Mouse (Mus musculus): Measurements from ENCODE around the gene Csrp3. TPM values are rescaled to one million over a fixed set of nuclear protein-coding genes. Genes with fewer than 3 reads are reported as not detected.
A peak's percentile ranks its signal among the peaks of the same experiment; 100 is the strongest.

Csrp3 gene
- total and polyA plus RNA-seq, 2 experiments from 2014 or later = not detected

GRCm38 (mm10) chr7:48859362-48859761, 11.5 kb upstream of the Csrp3 start:
- DNase-seq (no peak), ATAC-seq (no peak)
- Histone ChIP-seq H3K9me3 (ENCODE audit: low read length) (no peaks in the 10 kb centered on the region), H3K4me3 (ENCODE audit: low read depth, low read length) (no peak overlapping the region), H3K4me1 (ENCODE audit: insufficient read depth) (no peaks in the 10 kb centered on the region), H3K9ac (no peak overlapping the region), H3K27ac (ENCODE audit: low read depth, low read length) (no peak overlapping the region), H3K36me3 (ENCODE audit: insufficient read depth) (no peaks in the 10 kb centered on the region), H3K4me2 (ENCODE audit: low read depth) (no peak overlapping the region), H3K27me3 (ENCODE audit: insufficient read depth, low read length) (no peaks in the 10 kb centered on the region)
- WGBS = 90% methylated on average over 4 of the region's 4 CpGs
- no peak for TF ChIP-seq CTCF (IDR thresholded peaks at IDR 0.05; ENCODE audit: low read depth)

GRCm38 (mm10) chr7:48858257-48858656, 10.4 kb upstream of the Csrp3 start:
- H3K27me3 ChIP-seq (ENCODE audit: insufficient read depth, low read length) = no peaks in the 10 kb centered on the region

GRCm38 (mm10) chr7:48855461-48855860, 7.6 kb upstream of the Csrp3 start:
- 97% methylated on average over 3 of the region's 3 CpGs for WGBS
- Histone ChIP-seq H3K9me3 (ENCODE audit: low read length) (no peaks in the 10 kb centered on the region), H3K4me1 (ENCODE audit: insufficient read depth) (no peaks in the 10 kb centered on the region), H3K9ac (no peak overlapping the region), H3K36me3 (ENCODE audit: insufficient read depth) (no peaks in the 10 kb centered on the region), H3K4me2 (ENCODE audit: low read depth) (no peak overlapping the region), H3K27ac (ENCODE audit: low read depth, low read length) (no peak overlapping the region), H3K27me3 (ENCODE audit: insufficient read depth, low read length) (no peaks in the 10 kb centered on the region), H3K4me3 (ENCODE audit: low read depth, low read length) (no peak overlapping the region)
- DNase-seq (no peak), ATAC-seq (no peak)
- no peak for TF ChIP-seq CTCF (IDR thresholded peaks at IDR 0.05; ENCODE audit: low read depth)

More at GRCm38 (mm10) chr7:48858257-48858656, 10.4 kb upstream of the Csrp3 start:
- H3K4me2 ChIP-seq (ENCODE audit: low read depth) = no peak overlapping the region
- no peak for TF ChIP-seq CTCF (IDR thresholded peaks at IDR 0.05; ENCODE audit: low read depth)
- DNase-seq (no peak), ATAC-seq (no peak)
- H3K36me3 ChIP-seq (ENCODE audit: insufficient read depth) = no peaks in the 10 kb centered on the region
- H3K9me3 ChIP-seq (ENCODE audit: low read length) = no peaks in the 10 kb centered on the region
- no peak overlapping the region for H3K9ac ChIP-seq
- no peak overlapping the region for H3K4me3 ChIP-seq (ENCODE audit: low read depth, low read length)
- no peak overlapping the region for H3K27ac ChIP-seq (ENCODE audit: low read depth, low read length)
- 70% methylated on average over 1 of the region's 1 CpGs for WGBS
- H3K4me1 ChIP-seq (ENCODE audit: insufficient read depth) = no peaks in the 10 kb centered on the region

GRCm38 (mm10) chr7:48853496-48853895, 5.7 kb upstream of the Csrp3 start:
- no peak for DNase-seq
- no peak overlapping the region for H3K4me2 ChIP-seq (ENCODE audit: low read depth)
- no peak overlapping the region for H3K27ac ChIP-seq (ENCODE audit: low read depth, low read length)
- H3K9ac ChIP-seq = no peak overlapping the region
- ATAC-seq = no peak
- H3K27me3 ChIP-seq (ENCODE audit: insufficient read depth, low read length) = no peaks in the 10 kb centered on the region
- H3K4me3 ChIP-seq (ENCODE audit: low read depth, low read length) = no peak overlapping the region
- 86% methylated on average over 13 of the region's 13 CpGs for WGBS
- H3K4me1 ChIP-seq (ENCODE audit: insufficient read depth) = no peaks in the 10 kb centered on the region
- TF ChIP-seq CTCF (IDR thresholded peaks at IDR 0.05; ENCODE audit: low read depth) = no peak
- H3K36me3 ChIP-seq (ENCODE audit: insufficient read depth) = no peaks in the 10 kb centered on the region
- H3K9me3 ChIP-seq (ENCODE audit: low read length) = no peaks in the 10 kb centered on the region

GRCm38 (mm10) chr7:48851529-48852104, 3.8 kb upstream of the Csrp3 start:
- DNase-seq (no peak), ATAC-seq (peak; percentile 55)
- H3K4me1 ChIP-seq (ENCODE audit: insufficient read depth) = no peaks in the 10 kb centered on the region
- no peaks in the 10 kb centered on the region for H3K36me3 ChIP-seq (ENCODE audit: insufficient read depth)
- no peaks in the 10 kb centered on the region for H3K27me3 ChIP-seq (ENCODE audit: insufficient read depth, low read length)
- no peak overlapping the region for H3K27ac ChIP-seq (ENCODE audit: low read depth, low read length)
- H3K9me3 ChIP-seq (ENCODE audit: low read length) = no peaks in the 10 kb centered on the region
- 32% methylated on average over 6 of the region's 6 CpGs for WGBS
- H3K4me2 ChIP-seq (ENCODE audit: low read depth) = no peak overlapping the region
- no peak overlapping the region for H3K9ac ChIP-seq
- TF ChIP-seq CTCF (IDR thresholded peaks at IDR 0.05; ENCODE audit: low read depth) = peak; percentile 11; the same call in 1 of the 2 replicates
- H3K4me3 ChIP-seq (ENCODE audit: low read depth, low read length) = no peak overlapping the region

GRCm38 (mm10) chr7:48846755-48847154, 1.1 kb downstream of the Csrp3 start:
- WGBS = 51% methylated on average over 6 of the region's 6 CpGs
- TF ChIP-seq CTCF (IDR thresholded peaks at IDR 0.05; ENCODE audit: low read depth) = no peak
- H3K27me3 ChIP-seq (ENCODE audit: insufficient read depth, low read length) = no peaks in the 10 kb centered on the region
- ATAC-seq = no peak
- H3K9me3 ChIP-seq (ENCODE audit: low read length) = no peaks in the 10 kb centered on the region
- no peaks in the 10 kb centered on the region for H3K36me3 ChIP-seq (ENCODE audit: insufficient read depth)
- H3K4me2 ChIP-seq (ENCODE audit: low read depth) = no peak overlapping the region
- H3K27ac ChIP-seq (ENCODE audit: low read depth, low read length) = no peak overlapping the region
- DNase-seq = no peak
- no peaks in the 10 kb centered on the region for H3K4me1 ChIP-seq (ENCODE audit: insufficient read depth)
- no peak overlapping the region for H3K4me3 ChIP-seq (ENCODE audit: low read depth, low read length)
- H3K9ac ChIP-seq = no peak overlapping the region

GRCm38 (mm10) chr7:48845213-48845973, 2.4 kb downstream of the Csrp3 start:
- Histone ChIP-seq H3K4me3 (ENCODE audit: low read depth, low read length) (no peak overlapping the region), H3K4me1 (ENCODE audit: insufficient read depth) (no peaks in the 10 kb centered on the region), H3K4me2 (ENCODE audit: low read depth) (no peak overlapping the region), H3K9me3 (ENCODE audit: low read length) (no peaks in the 10 kb centered on the region), H3K27ac (ENCODE audit: low read depth, low read length) (no peak overlapping the region), H3K27me3 (ENCODE audit: insufficient read depth, low read length) (no peaks in the 10 kb centered on the region), H3K36me3 (ENCODE audit: insufficient read depth) (no peaks in the 10 kb centered on the region), H3K9ac (no peak overlapping the region)
- ATAC-seq (no peak), DNase-seq (no peak)
- TF ChIP-seq CTCF (IDR thresholded peaks at IDR 0.05; ENCODE audit: low read depth) = no peak
- WGBS = 93% methylated on average over 12 of the region's 12 CpGs

Data from forebrain, postnatal 0 days (tissue).